Mouse (Mus musculus) megakaryocyte, embryonic 14.5 days (primary cell): ENCODE data around the gene Actb.

Experiments used
- FLI1 ChIP-seq: IDR thresholded peaks from 2 replicates; pipeline ENCODE4 v1.6.1; 2012; ENCODE audit warnings: low read length, inconsistent platforms, mixed read lengths
- GATA1 ChIP-seq: IDR thresholded peaks from 3 replicates; pipeline ENCODE4 v1.6.1; 2012; ENCODE audit warnings: mixed read lengths, low read length, inconsistent platforms, borderline replicate concordance

GRCm38 (mm10) chr5:142907048-142907802 is 671 bp upstream of the Actb start:
- TF ChIP-seq GATA1, result no peak
- TF ChIP-seq FLI1, result no peak
